Mouse (Mus musculus): Measurements from ENCODE around the gene Mrps36. TPM values are rescaled to one million over a fixed set of nuclear protein-coding genes. Genes with fewer than 3 reads are reported as not detected.
"Not testable (repeated sequence)": the region's sequence is repeated elsewhere in the genome, so short reads cannot be mapped to it uniquely, and the experiment has no call there.

The Mrps36 gene
- total RNA-seq, 2 experiments from 2014 or later, result 81.4 to 83.7 TPM

DNA sequence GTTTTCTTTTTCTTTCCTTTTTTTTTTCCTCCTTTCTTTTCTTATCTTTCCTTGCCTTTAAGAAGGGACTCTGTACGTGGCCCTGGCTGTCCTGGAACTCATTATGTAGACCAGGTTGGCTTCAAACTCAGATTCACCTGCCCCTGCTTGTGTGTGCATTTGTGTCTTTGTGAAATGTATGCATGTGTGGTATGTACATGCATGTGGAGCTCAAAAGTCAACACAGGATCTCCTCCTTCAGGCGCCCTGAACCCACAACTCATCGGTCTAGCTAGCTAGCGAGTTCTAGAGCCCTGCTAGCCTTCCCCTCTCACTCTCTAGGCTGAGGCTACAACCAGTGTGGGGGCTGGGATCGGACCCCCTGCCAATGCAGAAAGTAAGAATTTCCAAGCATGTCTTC is 1.6 kb downstream of the Mrps36 start:
- no peak for DNase-seq (ENCODE audit: low spot score in 2 of 2)

DNA sequence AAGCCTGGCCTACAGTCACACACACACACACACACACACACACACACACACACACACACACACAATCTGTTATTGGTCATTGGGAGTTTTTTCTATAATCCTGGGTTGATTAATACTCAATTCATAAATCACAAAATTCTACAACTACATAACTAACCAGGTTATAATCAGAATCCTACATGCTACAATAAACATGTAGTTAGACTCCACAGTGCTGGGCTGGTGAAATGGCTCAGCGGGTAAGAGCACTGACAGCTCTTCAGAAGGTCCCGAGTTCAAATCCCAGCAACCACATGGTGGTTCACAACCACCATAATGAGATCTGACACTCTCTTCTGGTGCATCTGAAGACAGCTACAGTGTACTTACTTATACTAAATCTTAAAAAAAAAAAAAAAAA is 11.7 kb downstream of the Mrps36 start:
- no peak for DNase-seq (ENCODE audit: low spot score in 2 of 2)

DNA sequence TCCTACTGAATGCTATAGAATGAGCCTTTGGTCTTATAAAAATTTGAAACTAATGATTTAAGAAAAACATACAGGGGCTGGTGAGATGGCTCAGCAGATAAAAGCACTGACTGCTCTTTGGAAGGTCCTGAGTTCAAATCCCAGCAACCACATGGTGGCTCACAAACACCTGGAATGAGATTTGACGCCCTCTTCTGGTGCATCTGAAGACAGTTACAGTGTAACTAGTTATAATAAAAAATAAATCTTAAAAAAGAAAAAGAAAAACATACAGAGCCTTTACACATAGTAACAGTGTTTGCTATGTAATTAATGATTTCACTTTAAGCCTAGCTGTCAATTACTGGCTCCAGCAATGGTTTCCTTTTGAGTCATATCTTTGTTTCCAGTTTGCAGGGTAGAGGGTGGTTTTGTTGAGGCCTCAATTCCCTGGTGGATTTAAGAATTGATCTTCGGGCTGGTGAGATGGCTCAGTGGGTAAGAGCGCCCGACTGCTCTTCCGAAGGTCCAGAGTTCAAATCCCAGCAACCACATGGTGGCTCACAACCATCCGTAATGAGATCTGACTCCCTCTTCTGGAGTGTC is 12.9 kb downstream of the Mrps36 start:
- not testable (repeated sequence) for DNase-seq (ENCODE audit: low spot score in 2 of 2)

DNA sequence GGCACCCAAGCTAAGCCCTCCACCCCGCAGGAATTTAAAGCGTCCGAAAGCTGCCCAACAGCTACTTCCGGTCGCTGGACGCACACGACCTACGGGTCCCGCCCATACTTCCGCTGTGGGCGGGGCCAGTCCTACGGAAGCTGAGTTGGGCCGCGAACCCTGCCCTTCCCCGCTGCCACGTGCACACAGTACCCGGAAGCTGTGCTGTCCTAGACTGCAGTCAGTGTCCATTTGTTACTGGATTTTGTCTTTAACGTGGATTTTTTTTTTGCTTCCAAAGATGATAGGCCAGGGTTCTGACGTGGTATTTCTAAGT is 13.6 kb downstream of the Mrps36 start, which contains the start of gene Cdk7:
Gene Cdk7, minus strand, starts transcription at position 79 of the 316 bp plus-strand sequence.
- peak; percentile 88 to 93 for DNase-seq (ENCODE audit: low spot score in 2 of 2)

DNA sequence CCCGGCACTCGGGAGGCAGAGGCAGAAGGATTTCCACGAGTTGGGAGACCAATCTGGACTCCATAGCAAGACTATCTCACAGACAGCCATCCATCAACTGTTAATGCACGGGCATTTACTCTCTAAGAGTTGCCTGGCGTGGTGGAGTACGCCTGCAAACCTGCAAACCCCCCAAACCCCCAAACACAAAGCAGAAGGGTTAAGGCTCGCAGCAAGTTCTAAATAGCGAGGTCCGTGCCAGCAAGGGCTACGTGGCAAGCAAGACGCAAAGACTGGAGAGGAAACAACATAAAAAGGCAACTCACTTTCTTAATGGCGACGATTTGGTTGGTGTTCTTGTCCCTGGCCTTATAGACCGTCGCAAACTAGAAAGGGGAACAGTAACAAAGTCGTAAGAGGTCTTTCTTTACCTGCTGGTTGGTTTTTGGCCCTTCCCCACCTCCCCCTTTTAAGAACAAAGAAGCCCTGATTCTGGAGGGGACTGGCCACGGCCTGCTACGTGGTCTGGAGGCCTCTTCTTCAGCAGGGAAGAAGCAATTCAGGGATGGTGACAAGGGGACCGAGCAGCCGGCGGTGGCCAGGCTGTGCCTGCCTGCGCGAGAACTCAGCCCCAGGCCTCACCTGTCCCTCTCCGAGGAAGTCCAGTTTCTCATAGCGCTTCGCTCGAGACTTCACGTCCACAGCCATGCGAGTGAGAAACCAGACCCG is 14.2 kb downstream of the Mrps36 start:
- peak in 1 of 2 experiments; percentile 21 for DNase-seq (ENCODE audit: low spot score in 2 of 2)

DNA sequence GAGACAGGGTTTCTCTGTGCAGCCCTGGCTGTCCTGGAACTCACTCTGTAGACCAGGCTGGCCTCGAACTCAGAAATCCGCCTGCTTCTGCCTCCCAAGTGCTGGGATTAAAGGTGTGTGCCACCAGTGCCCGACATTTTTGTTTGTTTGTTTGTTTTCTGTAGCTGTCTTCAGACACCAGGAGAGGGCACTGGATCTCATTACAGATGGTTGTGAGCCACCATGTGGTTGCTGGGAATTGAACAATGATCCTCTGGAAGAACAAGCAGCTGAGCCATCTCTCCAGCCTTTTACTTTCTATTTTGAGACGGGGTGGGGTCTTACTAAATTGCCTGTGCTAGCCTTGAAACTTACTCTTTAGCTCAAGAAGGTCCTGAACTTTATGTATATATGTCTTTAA is 15.9 kb downstream of the Mrps36 start:
- DNase-seq (ENCODE audit: low spot score in 2 of 2), result not testable (repeated sequence)

DNA sequence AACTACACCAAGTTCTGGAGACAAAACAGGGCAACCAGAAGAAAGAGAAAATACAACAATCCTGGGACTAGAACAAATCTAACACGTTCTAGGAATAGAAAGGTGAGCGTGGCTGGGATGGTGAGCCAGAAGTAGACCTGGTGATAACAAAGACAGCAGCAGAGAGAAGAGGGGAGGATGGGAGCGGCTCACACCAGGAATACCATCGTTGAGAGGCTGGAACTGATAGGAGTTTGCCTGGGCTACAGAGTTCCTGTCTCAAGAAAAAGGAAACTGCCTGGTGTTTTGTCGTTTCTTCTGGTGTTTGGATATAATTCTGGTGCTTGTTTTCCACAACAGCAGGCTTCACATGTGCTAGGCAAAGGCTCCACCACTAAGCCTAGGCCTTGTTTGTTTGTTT is 16.4 kb downstream of the Mrps36 start:
- no peak for DNase-seq (ENCODE audit: low spot score in 2 of 2)

DNA sequence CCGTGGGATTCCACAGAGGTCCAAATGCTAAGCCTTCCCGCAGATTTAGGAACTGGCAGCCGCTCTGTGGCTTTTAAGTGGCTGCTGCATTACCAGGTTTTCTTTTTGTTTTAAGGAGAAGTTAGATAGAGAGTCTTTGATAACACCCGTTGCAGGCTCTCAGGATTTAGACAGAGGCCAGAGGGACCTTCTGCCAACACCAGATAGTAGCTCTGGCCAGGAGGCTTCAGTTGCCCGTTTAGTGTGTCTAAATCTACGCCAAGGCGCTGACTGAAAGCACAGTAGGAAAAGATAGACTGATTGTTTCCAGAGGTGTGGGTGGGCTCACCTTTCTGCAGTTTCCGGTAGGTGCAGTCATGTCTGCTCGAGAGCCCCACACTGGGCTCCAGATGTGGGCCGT is 19.3 kb downstream of the Mrps36 start:
- DNase-seq (ENCODE audit: low spot score in 2 of 2), result no peak

DNA sequence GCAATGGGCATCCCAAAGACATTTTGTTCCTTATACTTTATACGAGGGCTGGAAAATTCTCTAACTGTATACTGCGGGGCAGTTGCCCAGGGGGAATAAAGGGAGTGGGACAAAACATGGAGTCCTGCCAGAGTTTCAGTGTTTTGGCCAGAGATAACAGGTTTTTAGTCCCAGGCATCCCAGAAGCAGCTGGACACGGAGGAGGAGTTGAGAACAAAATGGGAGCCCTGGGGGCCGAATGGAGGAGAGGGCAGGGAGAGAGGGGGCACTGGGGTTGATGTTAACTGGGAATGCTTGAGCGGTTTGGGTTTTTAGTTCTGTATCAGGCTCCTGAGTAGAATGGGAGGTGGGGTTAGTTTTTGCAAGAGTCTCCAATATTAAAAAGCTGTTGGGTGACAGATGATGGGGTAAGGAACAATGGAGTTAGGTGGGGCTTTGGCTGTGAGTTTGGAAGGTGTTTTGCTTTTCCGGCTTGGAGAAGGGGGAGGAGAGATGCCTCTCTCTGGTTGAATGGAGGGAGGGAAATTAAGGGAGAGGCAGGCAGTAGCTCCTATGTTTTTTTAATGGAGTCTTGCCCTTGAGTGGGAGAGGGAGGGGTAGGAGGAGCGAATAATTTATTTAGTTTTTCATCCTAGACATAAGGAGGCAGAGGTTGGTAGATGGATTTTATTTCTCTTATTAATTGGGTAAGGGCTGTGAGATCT is 20.3 kb downstream of the Mrps36 start:
- DNase-seq (ENCODE audit: low spot score in 2 of 2), result peak in 1 of 2 experiments; percentile 18

DNA sequence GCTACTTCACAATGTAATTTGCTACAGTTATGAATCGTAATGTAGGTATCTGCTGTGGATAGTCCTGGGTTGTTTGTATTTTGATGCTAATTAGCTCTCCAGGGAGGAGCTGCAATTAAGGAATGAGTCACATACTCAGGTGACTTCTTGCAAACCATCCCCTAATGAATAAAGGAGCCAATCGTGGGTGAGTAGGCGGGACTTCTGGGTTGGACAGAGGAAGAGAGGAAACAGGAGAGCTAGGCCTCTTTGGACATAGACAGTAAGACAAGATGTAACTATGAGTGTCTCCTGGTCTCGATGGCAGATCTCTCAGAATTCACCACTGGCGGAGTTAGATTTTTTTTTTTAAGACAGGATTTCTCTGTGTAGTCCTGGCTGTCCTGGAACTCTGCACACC is 22.8 kb downstream of the Mrps36 start:
- no peak for DNase-seq (ENCODE audit: low spot score in 2 of 2)

DNA sequence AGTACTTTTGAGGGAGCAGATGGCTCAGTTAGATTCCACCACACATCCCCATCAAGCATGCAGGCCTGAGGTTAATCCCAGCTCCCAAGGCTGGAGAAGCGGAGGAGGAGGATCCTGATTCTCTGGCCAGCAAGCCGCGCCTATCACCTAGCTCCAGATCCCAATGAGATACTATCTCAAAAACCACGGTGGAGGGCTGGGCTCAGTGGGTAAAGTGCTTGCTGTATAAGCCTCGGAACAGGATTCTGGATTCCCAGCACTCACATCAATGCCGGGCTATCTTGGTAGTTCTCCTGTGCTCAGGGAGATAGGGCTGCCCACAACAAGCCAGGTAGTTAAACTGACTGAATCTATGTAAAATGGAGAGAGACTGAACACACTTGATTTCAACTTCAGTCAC is 29.0 kb downstream of the Mrps36 start:
- DNase-seq (ENCODE audit: low spot score in 2 of 2), result no peak

DNA sequence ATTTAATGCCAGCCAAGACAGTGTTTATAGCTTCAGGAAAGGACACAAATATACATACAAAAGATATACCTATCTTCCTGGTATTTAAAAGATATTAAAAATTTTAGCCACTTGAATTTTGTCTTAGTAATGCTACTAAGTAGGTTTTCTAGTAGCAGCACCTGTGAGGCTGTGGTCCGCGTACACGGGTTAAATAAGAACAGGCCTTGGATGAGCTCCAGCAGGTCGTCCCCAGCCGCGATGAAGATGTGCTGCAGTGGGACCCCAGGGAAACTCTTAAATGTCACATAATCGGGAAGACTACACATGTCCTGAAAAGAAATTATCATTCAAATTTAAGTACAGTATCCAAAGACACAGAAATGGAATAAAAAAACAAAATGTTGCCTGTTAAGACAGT is 38.3 kb downstream of the Mrps36 start:
- no peak for DNase-seq (ENCODE audit: low spot score in 2 of 2)

DNA sequence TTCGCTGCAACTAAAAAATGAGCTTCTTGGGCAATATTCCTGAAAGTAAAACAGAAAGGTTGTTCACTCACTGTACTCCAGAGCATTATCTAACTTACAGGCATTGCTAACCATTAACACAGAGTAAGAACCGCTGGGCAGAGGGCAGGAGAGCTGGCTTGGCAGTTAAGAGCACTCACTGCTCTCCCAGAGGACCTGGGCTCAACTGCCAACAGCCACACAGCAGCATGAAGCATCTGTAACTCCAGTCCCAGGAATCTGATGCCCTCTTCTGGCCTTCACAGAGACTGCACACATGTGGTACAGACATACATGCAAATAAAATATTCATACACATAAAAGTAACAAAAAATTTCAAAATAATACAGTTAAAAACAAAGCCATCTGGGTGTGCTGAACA is 41.0 kb downstream of the Mrps36 start:
- no peak for DNase-seq (ENCODE audit: low spot score in 2 of 2)

DNA sequence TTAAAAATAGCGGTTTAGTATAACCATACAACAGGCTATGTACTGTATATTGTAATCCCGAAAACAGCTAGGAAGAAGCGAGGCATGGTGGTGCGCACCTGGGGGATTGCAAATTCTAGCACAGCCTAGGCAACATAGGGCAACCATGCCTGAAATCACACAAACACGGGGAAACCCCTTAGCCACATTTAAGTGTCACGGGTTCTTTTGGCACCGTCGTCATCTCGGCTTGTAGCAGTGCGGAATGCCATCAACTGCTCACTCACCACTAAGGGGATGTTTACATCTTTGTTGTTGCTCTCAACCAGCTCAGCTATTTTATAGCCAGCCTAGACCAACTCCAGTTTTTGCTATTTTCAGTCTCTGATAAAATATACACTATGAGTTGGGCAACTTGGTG is 45.6 kb downstream of the Mrps36 start:
- no peak for DNase-seq (ENCODE audit: low spot score in 2 of 2)

DNA sequence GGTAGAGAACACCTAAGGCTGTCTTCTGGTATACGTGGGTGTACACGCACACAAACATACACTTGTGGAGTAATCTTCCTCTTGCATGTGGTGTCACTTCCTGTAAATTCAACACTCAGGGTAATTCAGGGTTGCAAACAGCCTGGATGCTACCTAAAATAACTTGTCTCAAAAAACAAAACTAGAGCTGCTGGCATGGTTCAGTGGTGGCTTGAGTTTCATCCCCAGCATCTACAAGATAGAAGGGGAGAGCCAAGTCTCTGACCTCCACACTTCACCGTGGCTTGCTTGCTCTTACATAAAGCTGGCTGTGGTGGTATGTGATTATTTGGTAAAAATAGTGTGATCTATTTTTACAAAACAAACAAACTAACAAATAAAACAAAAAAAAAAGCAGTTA is 46.9 kb downstream of the Mrps36 start:
- DNase-seq (ENCODE audit: low spot score in 2 of 2), result no peak

DNA sequence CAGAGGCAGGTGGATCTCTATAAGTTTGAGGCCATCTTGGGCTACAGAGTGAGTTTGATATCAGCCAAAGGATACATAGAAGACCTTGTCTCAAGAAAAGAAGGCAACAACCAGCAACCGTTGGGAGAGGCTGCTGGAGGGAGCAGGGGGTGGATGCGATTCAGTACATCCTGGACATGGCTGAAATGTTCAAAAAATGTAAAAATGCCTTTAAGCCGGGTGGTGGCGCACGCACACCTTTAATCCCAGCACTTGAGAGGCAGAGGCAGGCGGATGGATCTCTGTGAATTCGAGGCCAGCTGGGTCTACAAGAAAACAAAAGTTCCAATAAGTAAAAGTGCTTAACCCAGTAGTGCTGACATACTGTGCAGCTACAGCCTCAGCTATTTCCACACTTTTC is 56.9 kb downstream of the Mrps36 start:
- no peak for DNase-seq (ENCODE audit: low spot score in 2 of 2)

Other genes with a start within 250 kb of the Mrps36 start
- gene Ocln, start 191.9 kb downstream of the Mrps36 start, total RNA-seq (2021), result under 1 TPM; 0.29 to 0.54 TPM
- 1 to 10 TPM; 4.3 to 4.5 TPM for gene Marveld2, start 127.7 kb downstream of the Mrps36 start, total RNA-seq (2021)
- gene Ak6, start 93.7 kb downstream of the Mrps36 start, total RNA-seq (2021), result 10 to 100 TPM; 72.5 to 74.0 TPM
- gene Rad17, start 93.6 kb downstream of the Mrps36 start, total RNA-seq (2021), result 10 to 100 TPM; 14.7 to 15.4 TPM
- 10 to 100 TPM; 16.3 to 19.0 TPM for gene Taf9, start 93.1 kb downstream of the Mrps36 start, total RNA-seq (2021)
- gene Ccdc125, start 74.9 kb downstream of the Mrps36 start, total RNA-seq (2021), result 1 to 10 TPM; 1.0 to 1.5 TPM
- gene Cdk7, start 13.7 kb downstream of the Mrps36 start, total RNA-seq (2021), result 10 to 100 TPM; 34.7 to 38.2 TPM
- 1 to 10 TPM; 5.5 to 6.4 TPM for gene Cenph, start 31.2 kb upstream of the Mrps36 start, total RNA-seq (2021)
- gene Ccnb1, start 41.9 kb upstream of the Mrps36 start, total RNA-seq (2021), result 10 to 100 TPM; 25.4 to 29.3 TPM
- gene Slc30a5, start 88.8 kb upstream of the Mrps36 start, total RNA-seq (2021), result 10 to 100 TPM; 31.0 to 31.9 TPM

Data from gastrocnemius, postnatal 4 days (tissue).